Mouse (Mus musculus) heart, postnatal 36 days (tissue): ENCODE data around the gene Speg. TPM values are rescaled to one million over a fixed set of nuclear protein-coding genes. Genes with fewer than 3 reads are reported as not detected.

Source experiments
- DNase-seq, 2 experiments: peaks; one replicate each; pipeline ENCODE4 v3.0.0; 2021 to 2022
- intact Hi-C: fragments of 180-260 bp; cut with DNase I; formaldehyde crosslinking; loops from one replicate; pipeline ENCODE4 v1.15.1; 2025
- total RNA-seq, 2 experiments: library from RNA; stranded (reverse); gene quantifications; 2 replicates each; pipeline ENCODE4 v1.2.3; 2021

The Speg gene
- total RNA-seq, 2 experiments from 2014 or later, result 120 to 128 TPM

- DNase-seq, result peak in 1 of 2 experiments; percentile 53
- intact Hi-C loops, result no loop called here
These were observed 13.3 kb upstream of the Speg start for GRCm38 (mm10) chr1:75361750-75362149.

DNA sequence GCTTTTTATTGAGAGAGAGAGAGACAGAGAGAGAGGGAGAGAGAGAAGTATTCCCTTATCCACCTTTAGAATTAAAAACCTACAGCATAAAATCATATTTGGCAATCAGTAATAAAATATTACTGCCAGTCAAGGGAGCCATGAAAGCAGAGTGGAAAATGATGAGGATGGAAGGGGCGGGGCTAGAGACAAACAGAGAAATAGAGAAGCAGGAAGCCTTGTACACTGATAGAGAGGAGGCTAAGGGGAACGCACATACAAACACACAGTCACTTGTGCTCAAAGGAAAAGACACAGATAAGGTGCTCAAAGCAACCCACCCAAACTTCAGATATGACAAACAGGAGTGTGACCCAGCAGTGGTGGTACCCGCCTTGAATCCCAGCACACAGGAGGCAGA, 11.2 kb upstream of the Speg start:
- intact Hi-C loops, result no loop called here
- no peak for DNase-seq

DNA sequence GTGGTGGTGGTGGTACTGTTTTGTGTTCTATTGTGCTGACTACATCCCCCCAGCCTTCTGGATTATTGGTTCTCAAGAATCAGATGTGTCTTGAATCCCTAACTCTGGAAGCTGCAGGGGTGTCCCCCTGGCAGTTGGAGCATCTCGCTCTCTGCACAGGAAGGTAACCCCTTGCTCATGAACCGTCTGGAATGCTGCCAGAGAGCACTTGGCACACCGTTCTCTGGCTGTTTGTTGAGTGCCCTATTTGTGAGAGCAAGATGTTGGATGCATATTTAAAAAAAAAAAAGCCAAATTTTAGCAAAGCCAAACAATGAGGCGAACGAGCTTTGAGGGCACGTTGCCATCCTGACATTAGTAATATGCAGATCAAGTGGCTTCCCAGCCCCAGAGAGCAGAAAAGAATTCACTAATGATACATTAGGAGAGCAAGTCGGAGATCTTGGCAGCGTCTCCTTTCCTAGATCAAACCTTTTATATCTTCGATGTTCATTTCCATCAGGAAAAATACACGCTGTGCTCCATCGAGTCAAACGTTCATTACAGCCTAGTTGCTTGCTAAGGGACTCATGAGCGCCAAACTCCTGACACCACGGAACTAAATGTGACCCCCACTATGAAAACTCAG, 9.5 kb upstream of the Speg start:
- intact Hi-C loops, result no loop called here
- no peak for DNase-seq

GRCm38 (mm10) chr1:75369360-75369983, 5.6 kb upstream of the Speg start:
- no peak for DNase-seq

GRCm38 (mm10) chr1:75369984-75370660, 5.0 kb upstream of the Speg start:
- intact Hi-C loops, result loop anchor here (5.0 kb wide), 1 partner anchor 42 kb away; no protein-coding TSS in a partner anchor
- peak; percentile 61 to 69 for DNase-seq

More at GRCm38 (mm10) chr1:75369360-75369983, 5.6 kb upstream of the Speg start:
- intact Hi-C loops, result no loop called here

DNA sequence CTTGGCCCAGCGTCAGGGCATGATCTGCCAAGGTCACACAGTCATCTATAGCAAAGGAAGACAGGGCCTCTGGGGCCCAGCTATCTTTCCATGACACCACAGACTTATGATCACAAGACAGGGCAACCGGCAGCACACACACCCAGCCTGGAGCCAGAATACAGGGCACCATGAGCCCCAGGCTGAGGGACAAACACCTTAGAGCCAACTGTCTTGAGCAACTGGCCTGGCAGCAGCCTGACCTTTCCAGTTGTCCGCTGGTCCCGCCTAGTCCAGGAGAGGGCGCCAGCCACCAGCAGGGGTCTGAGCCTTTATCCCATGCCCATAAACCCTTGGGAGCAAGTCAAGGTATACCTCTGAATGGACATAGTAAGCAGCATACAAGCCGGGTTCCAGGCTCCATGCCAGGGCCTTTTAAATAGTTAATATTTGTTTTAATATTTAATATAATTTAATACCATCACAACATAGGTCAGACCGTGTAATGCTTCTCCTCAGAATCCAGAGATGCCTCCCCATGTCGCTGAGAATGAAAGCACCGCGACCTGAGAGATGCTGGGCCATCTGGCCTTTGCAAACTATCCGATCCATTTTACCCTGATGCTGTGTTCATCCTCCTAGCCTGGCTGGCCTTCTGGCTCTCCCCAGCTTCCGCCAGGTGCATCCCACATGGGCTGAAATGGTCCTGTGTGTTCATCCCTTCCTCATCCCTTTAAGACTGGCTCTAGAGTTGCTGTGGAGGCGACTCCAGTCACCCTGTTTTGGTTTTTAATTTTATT, 3.6 kb upstream of the Speg start:
- DNase-seq, result peak; percentile 73 to 77
- intact Hi-C loops, result loop anchor here (5.0 kb wide), 1 partner anchor 41 kb away; no protein-coding TSS in a partner anchor

DNA sequence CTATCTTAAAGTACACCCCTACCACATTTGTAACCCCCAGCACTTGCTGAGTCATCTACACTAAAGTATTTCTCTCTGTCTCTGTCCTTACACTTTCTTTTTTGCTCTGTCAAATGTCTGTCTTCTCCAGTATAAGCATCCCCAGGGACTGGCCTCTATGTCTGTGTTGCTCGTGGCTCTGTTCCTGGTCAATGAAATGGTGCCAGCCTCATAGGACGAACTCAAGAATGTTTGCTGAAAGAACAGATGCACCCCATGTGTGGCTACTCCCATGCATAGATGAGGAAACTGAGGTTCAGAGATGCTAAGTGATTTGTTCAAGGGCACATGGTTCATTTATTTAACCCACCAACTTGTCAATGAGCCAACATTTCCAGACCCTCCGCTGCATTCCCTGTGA, 2.6 kb upstream of the Speg start:
- intact Hi-C loops, result loop anchor here (5.0 kb wide), 1 partner anchor 40 kb away; no protein-coding TSS in a partner anchor
- DNase-seq, result no peak

DNA sequence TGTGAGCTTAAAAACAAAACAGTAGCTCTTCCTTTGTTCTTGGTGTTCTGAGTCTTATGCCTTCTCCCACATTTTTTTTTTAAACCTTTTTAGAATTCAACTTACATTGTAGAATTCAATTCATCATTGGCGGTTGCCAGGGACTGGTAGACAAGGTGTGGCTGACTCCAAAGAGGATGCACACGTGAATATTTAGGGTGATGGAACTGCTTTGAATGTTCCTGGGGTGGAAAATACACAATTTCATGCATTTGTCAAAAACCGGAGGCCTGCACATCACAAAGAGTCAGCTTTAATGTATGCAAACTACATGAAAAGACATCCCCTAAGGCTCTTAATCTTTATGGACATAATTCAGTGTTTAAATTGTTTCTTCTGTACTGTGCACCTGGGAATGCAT, 1.8 kb upstream of the Speg start:
- DNase-seq, result no peak
- intact Hi-C loops, result loop anchor here (5.0 kb wide), 1 partner anchor 39 kb away; no protein-coding TSS in a partner anchor

- intact Hi-C loops, result no loop called here
- DNase-seq, result no peak
These were observed 4.1 kb downstream of the Speg start for GRCm38 (mm10) chr1:75379196-75379595.

- DNase-seq, result no peak
- intact Hi-C loops, result no loop called here
These were observed 4.8 kb downstream of the Speg start for GRCm38 (mm10) chr1:75379931-75380330.

- intact Hi-C loops, result no loop called here
- DNase-seq, result no peak
These were observed 5.9 kb downstream of the Speg start for GRCm38 (mm10) chr1:75380951-75381350.

- DNase-seq, result peak in 1 of 2 experiments; percentile 45
- intact Hi-C loops, result no loop called here
These were observed 6.6 kb downstream of the Speg start for GRCm38 (mm10) chr1:75381482-75382355.

DNA sequence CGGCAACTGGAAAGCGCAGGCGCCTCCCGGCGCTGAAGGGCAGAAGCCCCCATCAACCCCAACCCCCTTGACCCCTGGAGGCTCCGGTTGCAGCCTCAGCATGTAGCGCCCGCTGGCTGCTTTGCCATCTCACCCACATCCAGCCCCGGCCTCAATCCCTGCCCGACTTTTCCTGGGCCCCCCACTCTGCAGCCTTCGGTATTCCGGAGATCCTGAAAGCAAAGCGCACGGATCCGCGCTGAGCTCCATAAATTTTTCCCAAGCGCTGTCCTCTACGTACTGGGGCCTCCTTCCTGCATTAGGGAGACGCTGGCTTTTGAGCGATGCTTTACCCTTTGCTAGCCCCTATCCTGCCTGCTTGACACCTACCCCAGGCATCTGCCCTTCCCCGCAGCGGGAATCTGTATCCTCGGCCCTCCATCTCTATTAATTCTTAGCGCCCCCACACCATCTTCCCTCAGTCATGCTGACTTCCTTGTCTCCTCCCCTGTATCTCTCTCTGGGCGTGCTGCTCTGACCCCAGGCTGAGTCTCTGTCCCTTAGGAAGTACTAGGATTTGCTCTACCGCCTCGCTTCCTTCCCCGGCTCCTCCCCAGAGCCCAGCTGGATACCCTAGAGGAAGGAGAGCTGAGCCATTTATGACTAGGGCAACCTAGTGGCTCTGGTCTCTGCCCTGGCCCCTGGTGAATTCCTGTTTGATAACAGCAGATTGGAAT, 7.4 kb downstream of the Speg start:
- intact Hi-C loops, result no loop called here
- DNase-seq, result no peak

GRCm38 (mm10) chr1:75384470-75385141, 9.5 kb downstream of the Speg start:
- intact Hi-C loops, result loop anchor here (5.0 kb wide), 1 partner anchor 37 kb away; no protein-coding TSS in a partner anchor

GRCm38 (mm10) chr1:75385142-75385730, 10.1 kb downstream of the Speg start:
- no peak for DNase-seq
- intact Hi-C loops, result loop anchor here (5.0 kb wide), 1 partner anchor 38 kb away; no protein-coding TSS in a partner anchor

More at GRCm38 (mm10) chr1:75384470-75385141, 9.5 kb downstream of the Speg start:
- no peak for DNase-seq

DNA sequence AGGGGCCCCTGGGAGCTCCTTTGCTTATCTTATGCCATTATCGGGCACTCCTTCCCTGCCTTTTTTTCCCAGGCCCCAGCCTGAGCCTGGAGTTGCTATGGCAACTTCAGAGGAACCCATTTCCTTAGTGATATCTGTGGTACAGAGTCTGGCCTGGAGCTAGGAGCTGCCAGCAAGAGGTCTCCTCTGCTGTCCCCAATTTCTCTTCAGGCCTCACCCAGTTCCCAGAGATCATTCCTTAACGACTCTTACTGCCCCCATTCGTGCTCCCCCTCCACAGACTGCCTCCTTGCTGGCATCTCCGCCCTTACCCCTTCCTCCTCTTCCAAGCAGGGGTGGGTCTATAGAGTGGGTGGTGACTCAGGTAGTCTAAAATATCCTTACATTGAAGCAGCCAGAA, 11.1 kb downstream of the Speg start:
- DNase-seq, result no peak
- intact Hi-C loops, result loop anchor here (5.0 kb wide), 1 partner anchor 39 kb away; no protein-coding TSS in a partner anchor

- intact Hi-C loops, result loop anchor here (5.0 kb wide), 1 partner anchor 40 kb away; no protein-coding TSS in a partner anchor
- no peak for DNase-seq
These were observed 12.4 kb downstream of the Speg start for GRCm38 (mm10) chr1:75387469-75387928.
